ENCODE assay signal across 32 mouse cellular contexts in genomic region chr13:64917191-64917590, GRCm38 (mm10). TPM values are rescaled to one million over a fixed set of nuclear protein-coding genes. Genes with fewer than 3 reads are reported as not detected.
"Had no signal": no experiment of that assay in that cellular context is flagged by ENCODE, and none has a peak within 500 bp of the region (broad histone marks: within the 10 kb centered on the region; RNA-seq: fewer than 3 reads in every experiment).

TSS of gene Spata31 (plus strand) at chr13:64917406.

- DNase-seq: gastrocnemius, postnatal 14 days; gastrocnemius, postnatal 36 days; heart, adult 18-20 months; heart, postnatal 14 days; heart, postnatal 36 days; kidney, adult 11 months; kidney, adult 2 months; kidney, adult 9 months; kidney, postnatal 14 days; kidney, postnatal 36 days; layer of hippocampus, adult 9-11 months; layer of hippocampus, postnatal 36 days; left cerebral cortex, postnatal 4 days had no signal

- H3K4me3 ChIP-seq: heart, embryonic 10.5 days; heart, embryonic 13.5 days; heart, embryonic 15.5 days; hindbrain, embryonic 13.5 days; hindbrain, embryonic 15.5 days; kidney, embryonic 15.5 days; limb, embryonic 13.5 days; limb, embryonic 15.5 days; liver, embryonic 12.5 days had no signal

- H3K27ac ChIP-seq: heart, embryonic 10.5 days; heart, embryonic 13.5 days; heart, embryonic 15.5 days; hindbrain, embryonic 13.5 days; hindbrain, embryonic 15.5 days; hindbrain, postnatal 0 days; kidney, embryonic 15.5 days; kidney, postnatal 0 days; limb, embryonic 13.5 days; limb, embryonic 15.5 days; liver, embryonic 12.5 days; liver, embryonic 14.5 days had no signal

- H3K27me3 ChIP-seq: heart, embryonic 13.5 days; heart, embryonic 15.5 days; hindbrain, embryonic 13.5 days; hindbrain, embryonic 15.5 days; kidney, embryonic 15.5 days; limb, embryonic 13.5 days; limb, embryonic 15.5 days; liver, embryonic 12.5 days had no signal

- H3K4me1 ChIP-seq: heart, embryonic 10.5 days; heart, embryonic 13.5 days; heart, embryonic 15.5 days; hindbrain, embryonic 13.5 days; hindbrain, embryonic 15.5 days; kidney, embryonic 15.5 days; limb, embryonic 13.5 days; limb, embryonic 15.5 days; liver, embryonic 12.5 days had no signal

- H3K36me3 ChIP-seq: heart, embryonic 10.5 days; heart, embryonic 13.5 days; heart, embryonic 15.5 days; hindbrain, embryonic 13.5 days; hindbrain, embryonic 15.5 days; kidney, embryonic 15.5 days; limb, embryonic 13.5 days; limb, embryonic 15.5 days; liver, embryonic 12.5 days had no signal

RNA-seq across cellular contexts. Expression of gene Spata31, which starts in this region (rescaled TPM):
- polyA plus RNA-seq: heart, embryonic 10.5 days; heart, embryonic 13.5 days; heart, embryonic 15.5 days; heart, postnatal 0 days; hindbrain, embryonic 11.5 days; hindbrain, embryonic 13.5 days; hindbrain, embryonic 15.5 days; hindbrain, postnatal 0 days; intestine, embryonic 14.5 days; intestine, embryonic 16.5 days; kidney, adult 2 months; kidney, embryonic 15.5 days; kidney, postnatal 0 days; large intestine, adult 2 months; limb, embryonic 11.5 days; limb, embryonic 13.5 days; limb, embryonic 15.5 days; liver, adult 2 months; liver, embryonic 12.5 days; liver, embryonic 14.5 days had no signal
